ENCODE assay signal across 21 mouse cellular contexts in genomic region chr12:28801731-28802130, GRCm38 (mm10). TPM values are rescaled to one million over a fixed set of nuclear protein-coding genes. Genes with fewer than 3 reads are reported as not detected.
A peak's percentile ranks its signal among the peaks of the same experiment; 100 is the strongest.
DNase-seq lines count a peak whose midpoint lies in the region; ATAC-seq and TF ChIP-seq lines count a peak whose summit lies in the region.
"Had no signal": no experiment of that assay in that cellular context is flagged by ENCODE, and none has a peak within 500 bp of the region (broad histone marks: within the 10 kb centered on the region; RNA-seq: fewer than 3 reads in every experiment).

No protein-coding gene starts in this region.

- H3K4me3 ChIP-seq in liver, adult 2 months (ENCODE audit: insufficient read depth, low read depth, low read length), result no peak overlapping the region
- H3K4me3 ChIP-seq in liver, embryonic 11.5 days (ENCODE audit: low read depth, low read length), result no peak overlapping the region
- no peak overlapping the region for H3K4me3 ChIP-seq in brown adipose tissue, adult 24 weeks (ENCODE audit: insufficient read depth, low read depth, low read length)
- H3K4me3 ChIP-seq: embryonic facial prominence, embryonic 10.5 days; liver, embryonic 12.5 days; myocyte; neural tube, embryonic 15.5 days had no signal

- no peak for TF ChIP-seq CTCF in liver, adult 2 months (IDR thresholded peaks at IDR 0.05; ENCODE audit: low read depth, low read length)

- H3K4me2 ChIP-seq in liver, embryonic 11.5 days, result no peak overlapping the region
- H3K4me2 ChIP-seq: hindbrain, embryonic 14.5 days; liver, embryonic 12.5 days; neural tube, embryonic 15.5 days had no signal

- no peak for DNase-seq in cerebellum, adult 11 months
- peak; percentile 35 for DNase-seq in liver, adult 2 months (ENCODE audit: extremely low read depth, low read depth, low spot score)
- no peak for DNase-seq in liver, embryonic 11.5 days (ENCODE audit: low spot score)
- DNase-seq in cerebellum, postnatal 25 days, result peak; percentile 54 to 56
- no peak for DNase-seq in right cerebral cortex, adult 2 months (ENCODE audit: low spot score in 2 of 2)
- DNase-seq in gastrocnemius, adult 8-10 months (ENCODE audit: low spot score in 2 of 2), result no peak
- DNase-seq: adrenal gland, postnatal 14 days; heart, postnatal 36 days; kidney, adult 8-10 months; kidney, postnatal 10 days; lung, adult 18-20 months; lung, postnatal 10 days; right cerebral cortex, postnatal 14 days had no signal

- no peaks in the 10 kb centered on the region for H3K27me3 ChIP-seq in liver, adult 2 months (ENCODE audit: control insufficient read depth, insufficient read depth, low read length)
- H3K27me3 ChIP-seq in liver, embryonic 11.5 days (replicated peaks; ENCODE audit: control insufficient read depth, insufficient read depth, low read length), result no peaks in the 10 kb centered on the region
- H3K27me3 ChIP-seq: liver, embryonic 12.5 days; neural tube, embryonic 15.5 days had no signal

- no peak for TF ChIP-seq POLR2A in liver, adult 2 months (IDR thresholded peaks at IDR 0.05; ENCODE audit: extremely low read depth, insufficient read depth, low read length)

- H3K79me2 ChIP-seq in liver, adult 2 months (ENCODE audit: control insufficient read depth, insufficient read depth, low read length), result no peaks in the 10 kb centered on the region; the same call in 1 of the 2 replicates

- WGBS in liver, adult 2 months, result 81% methylated on average over 6 of the region's 6 CpGs
- WGBS in liver, embryonic 11.5 days, result 90% methylated on average over 6 of the region's 6 CpGs

- no peaks in the 10 kb centered on the region for H3K36me3 ChIP-seq in liver, adult 2 months (ENCODE audit: control insufficient read depth, insufficient read depth, low read length)
- H3K36me3 ChIP-seq in liver, embryonic 11.5 days (ENCODE audit: control insufficient read depth, insufficient read depth, low read length), result no peaks in the 10 kb centered on the region; the same call in 1 of the 2 replicates
- H3K36me3 ChIP-seq: neural tube, embryonic 15.5 days had no signal

- no peaks in the 10 kb centered on the region for H3K9me3 ChIP-seq in liver, embryonic 11.5 days (ENCODE audit: control insufficient read depth, low read length)
- H3K9me3 ChIP-seq: liver, embryonic 12.5 days; neural tube, embryonic 15.5 days had no signal

- H3K27ac ChIP-seq in liver, adult 2 months (replicated peaks; ENCODE audit: insufficient read depth, low read depth, low read length), result no peak overlapping the region
- no peak overlapping the region for H3K27ac ChIP-seq in liver, embryonic 11.5 days (ENCODE audit: low read depth, low read length)
- peak overlapping the region; percentile 59 for H3K27ac ChIP-seq in brown adipose tissue, adult 24 weeks (replicated peaks; ENCODE audit: low read depth, low read length)
- H3K27ac ChIP-seq: embryonic facial prominence, embryonic 10.5 days; hindbrain, embryonic 14.5 days; liver, embryonic 12.5 days; neural tube, embryonic 15.5 days had no signal

- no peak overlapping the region for H3K9ac ChIP-seq in liver, adult 2 months (ENCODE audit: low read depth, low read length)
- H3K9ac ChIP-seq in liver, embryonic 11.5 days (ENCODE audit: low read depth, low read length), result no peak overlapping the region
- H3K9ac ChIP-seq: hindbrain, embryonic 14.5 days; liver, embryonic 12.5 days; neural tube, embryonic 15.5 days had no signal

- ATAC-seq in cerebellum, adult (ENCODE audit: insufficient number of reproducible peaks, low FRiP score, low TSS enrichment), result peak; percentile 46
- ATAC-seq in liver, embryonic 11.5 days (replicated peaks; ENCODE audit: low FRiP score), result no peak
- ATAC-seq: liver, embryonic 12.5 days; midbrain, embryonic 16.5 days had no signal

- H3K4me1 ChIP-seq in liver, adult 2 months (ENCODE audit: control insufficient read depth, insufficient read depth, low read length), result peaks cover 29% of the 10 kb centered on the region
- peaks cover 28% of the 10 kb centered on the region for H3K4me1 ChIP-seq in liver, embryonic 11.5 days (replicated peaks; ENCODE audit: control insufficient read depth, insufficient read depth, low read length)
- H3K4me1 ChIP-seq in brown adipose tissue, adult 24 weeks (ENCODE audit: control insufficient read depth, insufficient read depth, insufficient read length, low read length), result peaks cover 18% of the 10 kb centered on the region

RNA-seq across cellular contexts. Expression of gene Eipr1, which starts 50.1 kb away (rescaled TPM):
- total RNA-seq in liver, adult 2 months (2014; rRNA removed), result 6.7 and 9.0 TPM in 2 replicates
- polyA plus RNA-seq in liver, adult 2 months (2012; rRNA removed), result 16.6 and 18.1 TPM in 2 replicates
- 39.8 and 40.0 TPM in 2 replicates for polyA plus RNA-seq in liver, embryonic 11.5 days (2014; fragmentation: Nextera tagmentation; extraction: Ambion mirVana)
- 16.2 and 23.1 TPM in 2 replicates for polyA plus RNA-seq in brown adipose tissue, adult 24 weeks (2012; ENCODE audit: insufficient read depth, insufficient read length, missing spikeins)
- 1 to 10 TPM; 6.5 to 8.3 (median 7.5) TPM for total RNA-seq in gastrocnemius, adult 8-10 months (2022)

RNA-seq across cellular contexts. Expression of gene Trappc12, which starts 51.5 kb away (rescaled TPM):
- total RNA-seq in liver, adult 2 months (2014; rRNA removed), result 17.2 and 18.1 TPM in 2 replicates
- polyA plus RNA-seq in liver, adult 2 months (2012; rRNA removed), result 13.1 and 14.3 TPM in 2 replicates
- polyA plus RNA-seq in liver, embryonic 11.5 days (2014; fragmentation: Nextera tagmentation; extraction: Ambion mirVana), result 43.2 and 44.2 TPM in 2 replicates
- polyA plus RNA-seq in brown adipose tissue, adult 24 weeks (2012; ENCODE audit: insufficient read depth, insufficient read length, missing spikeins), result 13.4 and 17.6 TPM in 2 replicates
- total RNA-seq in gastrocnemius, adult 8-10 months (2022), result 10 to 100 TPM; 17.1 to 18.7 (median 18.0) TPM

Comparison
In these comparisons a context has a peak if more than half of its experiments do, and no peak if none do; other contexts are left out.
1. DNase-seq: peak in liver, adult 2 months (single experiment) and cerebellum, postnatal 25 days (2 of 2); none in cerebellum, adult 11 months (single experiment), liver, embryonic 11.5 days (single experiment), right cerebral cortex, adult 2 months (0 of 2) and gastrocnemius, adult 8-10 months (0 of 2).